Mouse (Mus musculus) small intestine, adult 2 months (tissue): ENCODE data around the gene Tmem222.

Experiments
- CTCF ChIP-seq: fragments of 200-500 bp; IDR thresholded peaks from 2 replicates; pipeline ENCODE4 v1.5.1; 2012; ENCODE audit warnings: low read depth, mild to moderate bottlenecking, control low read depth, inconsistent platforms, low read length, moderate library complexity, mixed read lengths; ENCODE audit not compliant: insufficient replicate concordance, insufficient read length; ENCODE audit errors: extremely low read depth
- POLR2A ChIP-seq: fragments of 200-500 bp; IDR thresholded peaks from 2 replicates; pipeline ENCODE4 v1.6.1; 2012; ENCODE audit warnings: low read depth, mild to moderate bottlenecking, control low read depth, inconsistent platforms, low read length, moderate library complexity

DNA sequence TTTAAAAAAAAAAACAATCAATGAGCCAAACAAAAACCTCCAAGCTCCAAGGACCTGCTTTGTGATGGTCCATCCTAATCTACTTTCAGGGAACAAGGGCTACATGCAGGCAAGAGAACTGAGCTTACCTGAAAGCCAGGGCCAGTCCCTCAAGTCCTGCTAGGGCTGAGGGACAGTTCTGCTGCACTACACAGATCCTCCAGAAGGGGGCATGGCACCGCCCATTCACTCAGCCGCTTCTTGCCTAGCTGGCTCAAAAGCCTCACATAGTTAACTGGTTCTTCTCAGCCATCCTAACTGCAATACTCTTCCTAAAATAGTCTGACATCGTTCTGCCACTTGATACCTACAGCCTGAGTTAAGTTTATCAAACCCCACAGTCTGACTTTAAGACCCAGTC is 29.7 kb upstream of the Tmem222 start:
- TF ChIP-seq CTCF (peak; percentile 70; the same call in 1 of the 2 replicates), POLR2A (no peak)
